Mouse (Mus musculus) kidney, embryonic 16.5 days (tissue): ENCODE measurements around the gene Frmd4b. TPM values are rescaled to one million over a fixed set of nuclear protein-coding genes. Genes with fewer than 3 reads are reported as not detected.

Experiments
- ATAC-seq: fragments of 200-750 bp; cut with Nextera tagmentation; 2 replicates; pipeline ENCODE4 v1.8.0; 2017; ENCODE audit warnings: moderate TSS enrichment; ENCODE audit not compliant: low FRiP score, low TSS enrichment
- H3K27ac ChIP-seq: fragments of 300-500 bp; sonication (generic); 2 replicates; pipeline ENCODE4 v1.5.1; 2014; ENCODE audit warnings: low read length
- H3K27me3 ChIP-seq: fragments of 300-500 bp; sonication (generic); 2 replicates; pipeline ENCODE4 v1.6.1; 2014; ENCODE audit warnings: low read length, control low read depth, mixed read lengths; ENCODE audit not compliant: insufficient read depth
- H3K36me3 ChIP-seq: fragments of 300-500 bp; sonication (generic); 2 replicates; pipeline ENCODE4 v1.6.1; 2014; ENCODE audit warnings: low read length, control low read depth, mixed read lengths; ENCODE audit not compliant: insufficient read depth
- H3K4me1 ChIP-seq: fragments of 300-500 bp; sonication (generic); 2 replicates; pipeline ENCODE4 v1.6.1; 2014; ENCODE audit warnings: low read length, control low read depth, mixed read lengths; ENCODE audit not compliant: insufficient read depth
- H3K4me2 ChIP-seq: fragments of 300-500 bp; sonication (generic); replicated peaks from 2 replicates; pipeline ENCODE4 v1.6.1; 2014; ENCODE audit warnings: low read depth, low read length
- H3K4me3 ChIP-seq: fragments of 300-500 bp; sonication (generic); 2 replicates; pipeline ENCODE4 v1.5.1; 2014; ENCODE audit warnings: mild to moderate bottlenecking, low read length
- H3K9ac ChIP-seq: fragments of 300-500 bp; sonication (generic); replicated peaks from 2 replicates; pipeline ENCODE4 v1.6.1; 2014; ENCODE audit warnings: low read length
- H3K9me3 ChIP-seq: fragments of 300-500 bp; sonication (generic); 2 replicates; pipeline ENCODE4 v1.6.1; 2016; ENCODE audit warnings: low read length, control low read depth
- WGBS: fragments of 180-500 bp; shearing (Covaris S2); extraction: QIAGEN DNeasy Blood & Tissue Kit; methylation state at CpG from one replicate; pipeline ENCODE4 v1.1.7; 2014; 5-methylcytosine and 5-hydroxymethylcytosine counted together
- polyA plus RNA-seq: library from polyadenylated mRNA; unstranded; fragments of >200 nt; fragmentation: Nextera tagmentation; extraction: Ambion mirVana; gene quantifications from 2 replicates; pipeline ENCODE4 v1.2.1, GENCODE M21; 2015

Frmd4b gene
- polyA plus RNA-seq, 1 experiment from 2014 or later: 18.1 TPM

GRCm38 (mm10) chr6:97339271-97339681 is 278.1 kb downstream of the Frmd4b start:
- H3K27ac ChIP-seq: peak overlapping the region; percentile 59
- H3K4me3 ChIP-seq: no peak overlapping the region
- no peaks in the 10 kb centered on the region for H3K27me3 ChIP-seq
- H3K9ac ChIP-seq: no peak overlapping the region
- H3K36me3 ChIP-seq: no peaks in the 10 kb centered on the region
- peaks cover 20% of the 10 kb centered on the region; the same call in 1 of the 2 replicates for H3K4me1 ChIP-seq
- no peak overlapping the region for H3K4me2 ChIP-seq
- 13% methylated on average over 5 of the region's 5 CpGs for WGBS
- no peaks in the 10 kb centered on the region for H3K9me3 ChIP-seq
- ATAC-seq: peak; percentile 86

GRCm38 (mm10) chr6:97338843-97339242 is 278.5 kb downstream of the Frmd4b start:
- H3K4me3 ChIP-seq: no peak overlapping the region
- H3K36me3 ChIP-seq: no peaks in the 10 kb centered on the region
- no peaks in the 10 kb centered on the region for H3K27me3 ChIP-seq
- WGBS: 66% methylated on average over 4 of the region's 4 CpGs
- ATAC-seq: peak; percentile 39
- H3K9me3 ChIP-seq: no peaks in the 10 kb centered on the region
- no peak overlapping the region for H3K4me2 ChIP-seq
- no peak overlapping the region for H3K27ac ChIP-seq
- H3K9ac ChIP-seq: no peak overlapping the region
- peaks cover 20% of the 10 kb centered on the region; the same call in 1 of the 2 replicates for H3K4me1 ChIP-seq

DNA sequence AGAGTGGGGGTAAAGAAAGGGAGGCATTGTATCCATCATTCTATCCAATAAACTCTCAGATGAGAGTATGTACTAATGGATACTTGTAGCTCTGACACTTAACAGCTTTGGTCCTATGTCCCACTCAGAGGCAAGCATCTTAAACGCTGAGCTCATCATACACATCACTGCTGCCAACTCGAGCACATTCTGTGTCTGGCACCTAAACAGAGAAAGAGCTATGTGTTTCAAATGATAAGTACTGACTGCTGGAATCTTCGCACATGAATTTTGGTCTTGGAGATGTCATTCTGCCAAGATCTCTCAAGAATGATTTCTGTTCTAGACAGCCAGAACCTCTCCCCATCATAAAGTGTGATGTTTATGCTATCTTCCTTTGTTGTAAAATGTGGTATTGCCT is 284.0 kb downstream of the Frmd4b start:
- H3K27me3 ChIP-seq: no peaks in the 10 kb centered on the region
- no peak overlapping the region for H3K27ac ChIP-seq
- no peaks in the 10 kb centered on the region for H3K9me3 ChIP-seq
- 83% methylated on average over 3 of the region's 3 CpGs for WGBS
- no peaks in the 10 kb centered on the region for H3K36me3 ChIP-seq
- no peak overlapping the region for H3K4me3 ChIP-seq
- no peak overlapping the region for H3K9ac ChIP-seq
- no peaks in the 10 kb centered on the region for H3K4me1 ChIP-seq
- no peak for ATAC-seq
- no peak overlapping the region for H3K4me2 ChIP-seq

DNA sequence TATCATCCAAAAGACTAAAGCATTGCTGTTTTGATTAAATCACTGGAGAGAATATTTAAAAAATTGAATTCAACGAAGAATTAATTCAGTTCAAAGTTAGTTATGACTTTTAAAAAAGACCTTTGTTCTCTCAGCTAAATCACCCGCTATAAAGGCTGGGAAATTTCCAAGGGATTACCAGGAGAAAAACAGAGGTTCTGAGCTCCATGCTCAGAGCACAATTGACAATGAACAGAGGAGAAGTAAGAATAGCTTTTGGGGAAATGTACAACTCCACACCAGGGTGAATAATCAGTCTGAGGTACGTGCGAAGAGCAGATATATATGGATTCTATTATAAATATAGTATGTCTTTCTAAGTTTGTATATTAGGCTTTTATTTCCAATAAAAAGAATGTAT is 293.4 kb downstream of the Frmd4b start:
- H3K4me2 ChIP-seq: no peak overlapping the region
- H3K9me3 ChIP-seq: no peaks in the 10 kb centered on the region
- WGBS: 88% methylated on average over 4 of the region's 4 CpGs
- H3K36me3 ChIP-seq: peaks cover 8% of the 10 kb centered on the region; the same call in 1 of the 2 replicates
- no peak overlapping the region for H3K4me3 ChIP-seq
- no peak overlapping the region for H3K27ac ChIP-seq
- H3K4me1 ChIP-seq: peaks cover 5% of the 10 kb centered on the region; the same call in 1 of the 2 replicates
- H3K27me3 ChIP-seq: no peaks in the 10 kb centered on the region
- no peak for ATAC-seq
- no peak overlapping the region for H3K9ac ChIP-seq

- H3K4me3 ChIP-seq: no peak overlapping the region
- H3K9me3 ChIP-seq: no peaks in the 10 kb centered on the region
- H3K36me3 ChIP-seq: peaks cover 11% of the 10 kb centered on the region; the same call in 1 of the 2 replicates
- no peak for ATAC-seq
- 83% methylated on average over 12 of the region's 12 CpGs for WGBS
- no peaks in the 10 kb centered on the region for H3K27me3 ChIP-seq
- no peak overlapping the region for H3K27ac ChIP-seq
- H3K4me2 ChIP-seq: no peak overlapping the region
- no peak overlapping the region for H3K9ac ChIP-seq
- peaks cover 11% of the 10 kb centered on the region; the same call in 1 of the 2 replicates for H3K4me1 ChIP-seq
Observed at GRCm38 (mm10) chr6:97322126-97322525, 295.2 kb downstream of the Frmd4b start.

DNA sequence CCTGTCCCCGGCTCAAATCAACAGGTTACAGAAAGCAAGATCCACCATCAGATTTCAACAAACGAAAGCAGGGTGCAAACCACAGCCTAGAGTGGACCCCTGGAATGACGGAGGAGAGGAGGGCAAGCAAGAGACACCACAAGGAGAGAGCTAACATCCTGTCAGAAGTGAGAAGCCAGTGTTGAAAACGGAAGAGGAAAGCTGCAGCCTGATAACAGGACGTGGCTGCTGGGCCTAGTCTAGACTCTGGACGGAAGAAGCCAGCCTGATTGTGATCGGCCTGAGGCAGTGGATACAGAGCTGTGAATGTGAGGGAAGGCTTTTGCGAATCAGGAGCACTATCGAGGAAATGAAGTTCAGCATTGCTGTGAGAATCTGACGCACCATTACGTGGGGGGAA is 296.2 kb downstream of the Frmd4b start:
- Histone ChIP-seq H3K9me3 (no peaks in the 10 kb centered on the region), H3K27me3 (no peaks in the 10 kb centered on the region), H3K36me3 (peaks cover 11% of the 10 kb centered on the region; the same call in 1 of the 2 replicates), H3K9ac (no peak overlapping the region), H3K27ac (no peak overlapping the region), H3K4me1 (peaks cover 11% of the 10 kb centered on the region; the same call in 1 of the 2 replicates), H3K4me3 (no peak overlapping the region), H3K4me2 (no peak overlapping the region)
- WGBS: 68% methylated on average over 11 of the region's 11 CpGs
- ATAC-seq: no peak

DNA sequence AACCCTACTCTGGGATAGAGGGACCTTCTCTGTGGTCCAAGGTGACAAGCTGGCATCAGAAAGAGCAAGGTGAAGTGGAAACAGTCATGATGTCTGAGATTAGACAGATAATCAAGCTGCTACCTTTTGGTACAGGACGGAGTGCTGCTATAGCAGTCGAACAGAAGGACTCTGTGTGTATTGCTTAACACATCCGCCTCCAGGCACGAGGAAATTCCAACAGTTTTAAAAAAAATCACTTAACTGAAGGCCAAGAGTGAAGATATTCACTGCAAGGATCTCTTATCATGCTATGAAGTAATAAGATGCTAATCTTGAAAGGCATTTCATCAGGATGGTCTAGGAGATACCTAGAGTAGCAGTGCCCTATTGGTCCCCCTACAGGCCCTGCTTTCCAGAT is 298.3 kb downstream of the Frmd4b start:
- 75% methylated on average over 4 of the region's 4 CpGs for WGBS

DNA sequence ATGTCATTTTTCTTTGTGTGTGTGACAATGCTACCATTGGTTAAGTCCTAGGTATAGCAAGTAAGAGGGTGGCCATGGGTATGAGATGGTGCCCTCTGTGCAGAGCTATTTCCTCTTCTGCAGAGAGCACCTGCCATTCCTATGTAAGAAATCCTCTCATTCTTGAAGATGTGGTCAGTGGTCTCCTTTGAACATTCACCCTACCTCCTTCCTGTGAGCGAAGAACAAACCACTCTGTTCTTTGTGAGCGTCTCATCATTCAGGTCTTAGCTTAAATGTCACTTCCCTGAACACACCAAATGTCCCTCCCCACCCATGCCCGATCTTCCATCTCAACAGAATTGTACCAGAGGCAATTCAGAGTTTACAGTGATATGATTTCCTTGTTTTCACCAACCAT is 299.4 kb downstream of the Frmd4b start:
- ATAC-seq: no peak
- Histone ChIP-seq H3K9ac (no peak overlapping the region), H3K4me3 (no peak overlapping the region), H3K27me3 (no peaks in the 10 kb centered on the region), H3K9me3 (no peaks in the 10 kb centered on the region), H3K4me1 (peaks cover 23% of the 10 kb centered on the region), H3K27ac (no peak overlapping the region), H3K4me2 (no peak overlapping the region), H3K36me3 (0 out of 2 replicates have a peak, but pooled peaks cover 2% of the 10 kb centered on the region)
- WGBS: 90% methylated on average over 3 of the region's 3 CpGs

More for the DNA sequence above, 298.3 kb downstream of the Frmd4b start:
- Histone ChIP-seq H3K4me1 (peaks cover 17% of the 10 kb centered on the region; the same call in 1 of the 2 replicates), H3K27me3 (no peaks in the 10 kb centered on the region), H3K4me2 (no peak overlapping the region), H3K27ac (no peak overlapping the region), H3K36me3 (0 out of 2 replicates have a peak, but pooled peaks cover 2% of the 10 kb centered on the region), H3K4me3 (no peak overlapping the region), H3K9me3 (no peaks in the 10 kb centered on the region), H3K9ac (no peak overlapping the region)
- no peak for ATAC-seq

DNA sequence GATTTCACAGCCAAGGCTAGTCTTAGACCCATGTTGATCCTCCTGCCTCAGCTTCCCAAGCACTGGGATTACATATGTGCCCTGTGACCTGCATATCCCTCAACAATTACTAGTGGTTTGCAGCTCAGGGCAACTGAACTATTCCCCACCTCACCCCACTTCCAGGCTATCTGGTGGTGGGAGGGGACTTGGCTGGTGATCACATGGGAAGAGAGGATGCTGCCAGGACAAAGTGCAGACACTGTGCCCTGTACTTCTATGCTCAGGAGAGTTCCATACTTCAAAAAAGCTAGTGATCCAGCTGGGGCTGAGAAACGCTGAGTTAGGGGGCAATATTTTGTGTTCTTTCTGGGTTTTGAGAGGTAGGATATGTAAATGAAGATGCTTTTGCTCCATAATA is 300.6 kb downstream of the Frmd4b start:
- Histone ChIP-seq H3K27ac (no peak overlapping the region), H3K4me3 (no peak overlapping the region), H3K4me2 (no peak overlapping the region), H3K36me3 (0 out of 2 replicates have a peak, but pooled peaks cover 2% of the 10 kb centered on the region), H3K27me3 (no peaks in the 10 kb centered on the region), H3K9me3 (no peaks in the 10 kb centered on the region), H3K9ac (no peak overlapping the region), H3K4me1 (peaks cover 28% of the 10 kb centered on the region)
- no peak for ATAC-seq
- WGBS: 74% methylated on average over 1 of the region's 1 CpGs

GRCm38 (mm10) chr6:97315311-97315710 is 302.0 kb downstream of the Frmd4b start:
- 50% methylated on average over 3 of the region's 3 CpGs for WGBS

More at GRCm38 (mm10) chr6:97315311-97315710, 302.0 kb downstream of the Frmd4b start:
- 0 out of 2 replicates have a peak, but pooled peaks cover 2% of the 10 kb centered on the region for H3K36me3 ChIP-seq
- H3K4me1 ChIP-seq: peaks cover 36% of the 10 kb centered on the region
- H3K4me2 ChIP-seq: no peak overlapping the region
- H3K27me3 ChIP-seq: no peaks in the 10 kb centered on the region
- no peaks in the 10 kb centered on the region for H3K9me3 ChIP-seq
- ATAC-seq: no peak
- H3K4me3 ChIP-seq: no peak overlapping the region
- H3K27ac ChIP-seq: no peak overlapping the region
- no peak overlapping the region for H3K9ac ChIP-seq
